Mouse (Mus musculus) limb, embryonic 11.5 days (tissue): ENCODE data around the gene Nrp2. TPM values are rescaled to one million over a fixed set of nuclear protein-coding genes. Genes with fewer than 3 reads are reported as not detected.

ENCODE experiments used
- ATAC-seq: fragments of 200-750 bp; cut with Nextera tagmentation; 2 replicates; pipeline ENCODE4 v1.8.0; 2017; ENCODE audit warnings: low read depth; ENCODE audit not compliant: insufficient number of reproducible peaks, low FRiP score, low TSS enrichment
- DNase-seq: peaks from one replicate; pipeline ENCODE4 v3.0.0-alpha.2; 2015; ENCODE audit warnings: low spot score
- H3K27ac ChIP-seq: fragments of 300-500 bp; sonication (generic); replicated peaks from 2 replicates; pipeline ENCODE4 v1.5.1; 2014; ENCODE audit warnings: low read depth, mild to moderate bottlenecking, low read length
- H3K27me3 ChIP-seq: fragments of 300-500 bp; sonication (generic); 2 replicates; pipeline ENCODE4 v1.6.1; 2014; ENCODE audit warnings: mild to moderate bottlenecking, low read length, mixed read lengths; ENCODE audit not compliant: control insufficient read depth, insufficient read depth
- H3K36me3 ChIP-seq: fragments of 300-500 bp; sonication (generic); 2 replicates; pipeline ENCODE4 v1.6.1; 2014; ENCODE audit warnings: mild to moderate bottlenecking, low read length, moderate library complexity, mixed read lengths; ENCODE audit not compliant: control insufficient read depth, insufficient read depth
- H3K4me1 ChIP-seq: fragments of 300-500 bp; sonication (generic); 2 replicates; pipeline ENCODE4 v1.6.1; 2014; ENCODE audit warnings: low read length, mixed read lengths; ENCODE audit not compliant: control insufficient read depth, insufficient read depth
- H3K4me2 ChIP-seq: fragments of 300-500 bp; sonication (generic); 2 replicates; pipeline ENCODE4 v1.6.1; 2014; ENCODE audit warnings: low read depth, mild to moderate bottlenecking, moderate library complexity; ENCODE audit not compliant: severe bottlenecking
- H3K4me3 ChIP-seq: fragments of 300-500 bp; sonication (generic); 2 replicates; pipeline ENCODE4 v1.5.1; 2014; ENCODE audit warnings: low read depth, low read length
- H3K9ac ChIP-seq: fragments of 300-500 bp; sonication (generic); 2 replicates; pipeline ENCODE4 v1.6.1; 2014; ENCODE audit warnings: mild to moderate bottlenecking, low read length
- H3K9me3 ChIP-seq: fragments of 300-500 bp; sonication (generic); 2 replicates; pipeline ENCODE4 v1.6.1; 2016; ENCODE audit warnings: low read length; ENCODE audit not compliant: control insufficient read depth
- WGBS: fragments of 180-500 bp; shearing (Covaris S2); extraction: QIAGEN DNeasy Blood & Tissue Kit; methylation state at CpG from one replicate; pipeline ENCODE4 v1.1.7; 2014; 5-methylcytosine and 5-hydroxymethylcytosine counted together
- polyA plus RNA-seq: library from polyadenylated mRNA; unstranded; fragments of >200 nt; fragmentation: Nextera tagmentation; extraction: Ambion mirVana; gene quantifications from 2 replicates; pipeline ENCODE4 v1.2.1, GENCODE M21; 2014

Nrp2 gene
- polyA plus RNA-seq, 1 experiment from 2014 or later: 58.9 TPM

- H3K36me3 ChIP-seq: no peaks in the 10 kb centered on the region
- H3K9ac ChIP-seq: peak overlapping the region; percentile 84
- WGBS: 11% methylated on average over 17 of the region's 17 CpGs
- H3K9me3 ChIP-seq: no peaks in the 10 kb centered on the region
- H3K4me1 ChIP-seq: peaks cover 34% of the 10 kb centered on the region
- DNase-seq (no peak), ATAC-seq (no peak)
- H3K4me3 ChIP-seq: peak overlapping the region; percentile 61
- H3K27ac ChIP-seq: no peak overlapping the region
- no peaks in the 10 kb centered on the region for H3K27me3 ChIP-seq
- peak overlapping the region; percentile 95 for H3K4me2 ChIP-seq
Measured at GRCm38 (mm10) chr1:62707913-62708860, 5.1 kb downstream of the Nrp2 start.

- Histone ChIP-seq H3K4me1 (peaks cover 32% of the 10 kb centered on the region), H3K36me3 (no peaks in the 10 kb centered on the region), H3K4me2 (peak overlapping the region; percentile 16; the same call in 1 of the 2 replicates), H3K4me3 (no peak overlapping the region), H3K9me3 (no peaks in the 10 kb centered on the region), H3K27me3 (no peaks in the 10 kb centered on the region), H3K9ac (0 out of 2 replicates have a peak overlapping the region, but pooled peaks have one; percentile 7), H3K27ac (no peak overlapping the region)
- DNase-seq (no peak), ATAC-seq (no peak)
- 42% methylated on average over 5 of the region's 5 CpGs for WGBS
Measured at GRCm38 (mm10) chr1:62709770-62710335, 6.8 kb downstream of the Nrp2 start.

- H3K27ac ChIP-seq: no peak overlapping the region
- H3K4me3 ChIP-seq: no peak overlapping the region
- no peak overlapping the region for H3K4me2 ChIP-seq
- no peak for DNase-seq
- ATAC-seq: no peak
- H3K27me3 ChIP-seq: no peaks in the 10 kb centered on the region
- no peaks in the 10 kb centered on the region for H3K9me3 ChIP-seq
- no peak overlapping the region for H3K9ac ChIP-seq
- no peaks in the 10 kb centered on the region for H3K36me3 ChIP-seq
- 69% methylated on average over 17 of the region's 17 CpGs for WGBS
- peaks cover 30% of the 10 kb centered on the region for H3K4me1 ChIP-seq
Measured at GRCm38 (mm10) chr1:62713021-62713676, 10.1 kb downstream of the Nrp2 start.

- DNase-seq (no peak), ATAC-seq (no peak)
- Histone ChIP-seq H3K4me1 (peaks cover 19% of the 10 kb centered on the region), H3K4me2 (no peak overlapping the region), H3K9ac (no peak overlapping the region), H3K27ac (no peak overlapping the region), H3K27me3 (no peaks in the 10 kb centered on the region), H3K4me3 (no peak overlapping the region), H3K9me3 (no peaks in the 10 kb centered on the region), H3K36me3 (no peaks in the 10 kb centered on the region)
- WGBS: 93% methylated on average over 1 of the region's 1 CpGs
Measured at GRCm38 (mm10) chr1:62715004-62715403, 11.9 kb downstream of the Nrp2 start.

- no peaks in the 10 kb centered on the region for H3K27me3 ChIP-seq
- no peak overlapping the region for H3K4me2 ChIP-seq
- H3K9ac ChIP-seq: no peak overlapping the region
- no peak overlapping the region for H3K4me3 ChIP-seq
- DNase-seq (no peak), ATAC-seq (no peak)
- H3K36me3 ChIP-seq: no peaks in the 10 kb centered on the region
- 38% methylated on average over 4 of the region's 4 CpGs for WGBS
- H3K4me1 ChIP-seq: peaks cover 19% of the 10 kb centered on the region
- no peak overlapping the region for H3K27ac ChIP-seq
- no peaks in the 10 kb centered on the region for H3K9me3 ChIP-seq
Measured at GRCm38 (mm10) chr1:62715692-62716091, 12.6 kb downstream of the Nrp2 start.

GRCm38 (mm10) chr1:62716836-62717478 is 13.9 kb downstream of the Nrp2 start:
- Histone ChIP-seq H3K27me3 (no peaks in the 10 kb centered on the region), H3K9me3 (no peaks in the 10 kb centered on the region), H3K27ac (peak overlapping the region; percentile 24; the same call in 1 of the 2 replicates), H3K4me2 (no peak overlapping the region), H3K9ac (no peak overlapping the region), H3K4me1 (peaks cover 21% of the 10 kb centered on the region), H3K36me3 (no peaks in the 10 kb centered on the region), H3K4me3 (no peak overlapping the region)
- no peak for DNase-seq
- ATAC-seq: no peak
- 31% methylated on average over 10 of the region's 10 CpGs for WGBS

GRCm38 (mm10) chr1:62717552-62718236 is 14.6 kb downstream of the Nrp2 start:
- WGBS: 58% methylated on average over 13 of the region's 13 CpGs
- Histone ChIP-seq H3K4me1 (peaks cover 21% of the 10 kb centered on the region), H3K9ac (no peak overlapping the region)

GRCm38 (mm10) chr1:62718237-62718571 is 15.1 kb downstream of the Nrp2 start:
- no peaks in the 10 kb centered on the region for H3K27me3 ChIP-seq
- no peak for ATAC-seq
- H3K36me3 ChIP-seq: no peaks in the 10 kb centered on the region
- no peak overlapping the region for H3K9ac ChIP-seq
- H3K4me3 ChIP-seq: no peak overlapping the region
- no peak for DNase-seq
- H3K27ac ChIP-seq: no peak overlapping the region
- no peak overlapping the region for H3K4me2 ChIP-seq
- 44% methylated on average over 5 of the region's 5 CpGs for WGBS
- no peaks in the 10 kb centered on the region for H3K9me3 ChIP-seq
- peaks cover 21% of the 10 kb centered on the region for H3K4me1 ChIP-seq

More at GRCm38 (mm10) chr1:62717552-62718236, 14.6 kb downstream of the Nrp2 start:
- Histone ChIP-seq H3K9me3 (no peaks in the 10 kb centered on the region), H3K27me3 (no peaks in the 10 kb centered on the region), H3K27ac (no peak overlapping the region), H3K36me3 (no peaks in the 10 kb centered on the region), H3K4me2 (no peak overlapping the region), H3K4me3 (no peak overlapping the region)
- ATAC-seq (no peak), DNase-seq (peak; percentile 69)
